Mouse (Mus musculus) brown adipose tissue, adult 24 weeks (tissue): ENCODE results near the gene Rab5c. TPM values are rescaled to one million over a fixed set of nuclear protein-coding genes. Genes with fewer than 3 reads are reported as not detected.
A peak's percentile ranks its signal among the peaks of the same experiment; 100 is the strongest.

Experiments used
- H3K27ac ChIP-seq: fragments of 200-500 bp; replicated peaks from 2 replicates; pipeline ENCODE4 v1.5.1; 2012; ENCODE audit warnings: low read depth, mild to moderate bottlenecking, low read length
- H3K4me1 ChIP-seq: fragments of 200-500 bp; 2 replicates; pipeline ENCODE4 v1.6.1; 2012; ENCODE audit warnings: low read length, mixed read lengths; ENCODE audit not compliant: control insufficient read depth, insufficient read depth, insufficient read length
- H3K4me3 ChIP-seq: fragments of 200-500 bp; 2 replicates; pipeline ENCODE4 v1.5.1; 2012; ENCODE audit warnings: low read depth, mild to moderate bottlenecking, low read length, moderate library complexity; ENCODE audit not compliant: insufficient read depth
- polyA plus RNA-seq: library from polyadenylated mRNA; stranded (reverse); fragments of >200 nt; gene quantifications from 2 replicates; pipeline ENCODE4 v1.2.4, GENCODE M21; 2012; ENCODE audit not compliant: missing spikeins, insufficient read depth, insufficient read length

The Rab5c gene
- polyA plus RNA-seq, 1 experiment = 148 TPM

DNA sequence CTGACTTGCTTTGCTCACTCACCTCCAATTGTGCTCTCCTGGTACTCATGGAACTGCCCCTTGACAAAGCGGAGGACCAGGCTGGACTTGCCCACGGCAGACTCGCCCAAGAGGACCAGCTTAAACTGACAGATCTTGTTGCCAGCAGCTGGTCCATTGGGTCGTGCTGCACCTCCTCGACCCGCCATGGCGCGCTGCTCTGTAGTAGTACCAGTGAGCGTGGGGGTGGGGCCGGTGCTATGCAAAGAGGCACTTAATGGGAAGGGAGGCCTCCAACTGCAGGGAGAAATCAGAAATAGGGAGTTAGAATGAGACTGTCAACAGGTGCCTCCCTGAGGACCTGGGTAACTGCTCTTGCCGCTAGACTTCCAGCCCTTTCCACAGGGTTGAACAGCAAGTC, 18.1 kb downstream of the Rab5c start:
- peak overlapping the region; percentile 79 for H3K27ac ChIP-seq
- H3K4me3 ChIP-seq = no peak overlapping the region
- H3K4me1 ChIP-seq = peaks cover 47% of the 10 kb centered on the region

DNA sequence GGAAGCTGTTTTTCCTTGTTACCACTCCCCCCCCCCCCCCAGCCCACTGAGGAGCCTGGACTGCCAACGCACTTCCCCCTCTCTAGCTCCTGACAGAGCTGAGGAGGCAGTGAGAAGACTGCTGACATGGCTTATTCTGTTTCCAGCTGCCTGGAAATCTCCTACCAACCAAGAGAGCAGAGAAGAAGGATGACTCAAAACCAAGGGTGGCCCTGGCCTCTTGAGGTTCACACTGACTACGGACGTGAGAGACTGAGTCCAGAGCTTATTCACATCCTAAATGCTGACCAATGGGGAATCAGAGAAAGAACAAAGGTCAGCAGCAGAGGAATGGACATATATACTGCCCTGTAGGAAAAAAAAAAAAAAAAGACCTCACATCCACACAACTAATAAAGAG, 18.7 kb downstream of the Rab5c start:
- Histone ChIP-seq H3K4me3 (no peak overlapping the region), H3K27ac (peak overlapping the region; percentile 79; the same call in 1 of the 2 replicates), H3K4me1 (peaks cover 41% of the 10 kb centered on the region)

DNA sequence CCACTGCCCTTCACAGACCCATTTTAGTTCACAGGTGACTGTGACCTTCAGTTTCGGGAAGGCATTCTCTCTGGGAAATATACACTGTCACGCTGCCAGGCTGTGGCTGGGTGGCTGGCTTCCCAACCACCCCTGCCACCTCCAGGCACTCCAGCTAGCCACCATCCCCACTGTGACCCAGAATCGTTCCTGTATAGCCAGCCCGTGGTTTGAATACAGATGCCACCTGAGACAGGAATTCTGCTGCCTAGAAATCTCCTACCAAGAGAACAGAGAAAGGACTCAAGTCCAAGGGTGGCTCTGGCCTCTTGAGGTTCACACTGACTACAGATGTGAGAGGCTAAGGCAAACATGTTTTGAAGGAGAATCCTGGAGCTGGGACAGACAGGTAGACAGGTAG, 19.1 kb downstream of the Rab5c start:
- Histone ChIP-seq H3K4me3 (no peak overlapping the region), H3K27ac (peak overlapping the region; percentile 50; the same call in 1 of the 2 replicates), H3K4me1 (peaks cover 38% of the 10 kb centered on the region)

DNA sequence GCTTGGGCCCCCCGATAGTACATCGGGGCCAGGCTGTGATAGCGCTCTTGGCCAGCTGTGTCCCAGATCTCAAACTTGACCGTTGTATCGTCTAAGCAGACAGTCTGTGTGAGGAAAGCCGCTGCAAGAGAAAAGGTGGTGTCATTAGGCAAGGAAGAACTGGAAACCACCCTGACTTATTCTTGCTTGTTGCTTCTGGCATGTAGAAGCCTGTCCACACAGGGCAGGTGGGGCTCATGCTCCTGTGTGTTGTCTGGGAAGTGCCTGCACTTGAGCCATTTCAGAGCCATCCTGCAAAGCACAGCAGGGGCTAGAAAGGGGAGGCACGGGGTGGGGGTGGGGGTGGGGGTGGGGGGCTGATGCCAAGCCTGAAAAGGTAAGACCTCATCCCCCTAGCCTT, 19.6 kb downstream of the Rab5c start:
- H3K4me3 ChIP-seq = no peak overlapping the region
- no peak overlapping the region for H3K27ac ChIP-seq
- H3K4me1 ChIP-seq = peaks cover 38% of the 10 kb centered on the region

DNA sequence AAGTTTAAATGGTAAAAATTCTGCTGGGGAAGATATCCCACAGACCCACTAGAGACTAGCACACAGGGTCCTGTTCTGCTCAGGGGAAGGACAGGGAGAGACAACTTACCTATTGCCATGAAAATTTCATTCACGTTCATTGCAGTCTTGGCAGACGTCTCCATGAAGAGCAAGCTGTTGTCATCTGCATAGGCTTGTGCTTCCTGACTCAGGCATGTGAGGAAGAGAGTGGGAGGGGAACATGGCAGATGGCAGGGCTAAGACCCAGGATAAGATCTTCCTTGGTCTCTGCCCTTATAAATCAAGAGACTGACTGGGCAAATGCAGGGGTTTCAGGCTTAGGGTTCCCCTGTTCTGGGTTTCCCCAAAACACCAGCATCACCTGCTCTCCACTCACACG, 21.4 kb downstream of the Rab5c start:
- H3K27ac ChIP-seq = no peak overlapping the region
- H3K4me3 ChIP-seq = no peak overlapping the region
- H3K4me1 ChIP-seq = peaks cover 32% of the 10 kb centered on the region

DNA sequence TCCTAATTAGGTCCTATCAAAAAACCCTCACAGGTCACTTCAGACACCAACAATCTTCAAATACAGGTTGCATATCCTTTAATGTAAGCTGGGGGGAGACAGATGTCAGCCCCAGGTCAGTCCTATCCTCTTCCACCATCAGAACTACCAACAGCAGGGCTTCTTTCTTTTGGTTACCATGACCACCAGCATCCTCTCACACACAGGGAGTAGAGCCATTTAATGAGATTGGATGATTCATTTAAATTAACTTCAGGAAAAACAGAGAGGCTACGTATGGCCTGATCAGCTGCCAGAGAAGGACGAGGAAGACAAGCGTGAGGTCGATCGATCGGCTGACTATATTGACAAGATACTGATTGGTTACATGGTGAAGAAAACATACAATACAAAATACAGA, 23.1 kb downstream of the Rab5c start:
- no peak overlapping the region for H3K27ac ChIP-seq
- no peak overlapping the region for H3K4me3 ChIP-seq
- H3K4me1 ChIP-seq = peaks cover 22% of the 10 kb centered on the region

DNA sequence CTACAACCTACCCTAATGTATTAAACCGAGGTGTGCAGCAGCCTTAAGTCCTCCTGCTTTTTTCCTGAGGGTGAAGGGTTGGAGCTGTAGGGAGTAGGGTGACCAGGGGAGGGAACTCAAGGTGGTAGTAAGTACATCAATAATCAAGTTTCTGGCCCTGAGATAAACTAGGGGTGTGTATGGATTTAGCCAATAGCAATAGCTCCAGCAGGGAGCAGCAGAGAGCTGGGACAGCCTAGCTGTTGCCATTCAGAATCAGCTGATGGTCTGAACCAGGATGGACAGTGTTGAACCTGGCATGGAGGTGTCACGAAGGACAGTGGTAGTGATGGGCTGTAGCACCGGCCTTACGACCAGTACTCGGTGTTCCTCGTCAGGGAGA, 23.5 kb downstream of the Rab5c start:
- Histone ChIP-seq H3K4me3 (peak overlapping the region; percentile 54; the same call in 1 of the 2 replicates), H3K27ac (peak overlapping the region; percentile 59), H3K4me1 (peaks cover 18% of the 10 kb centered on the region)

DNA sequence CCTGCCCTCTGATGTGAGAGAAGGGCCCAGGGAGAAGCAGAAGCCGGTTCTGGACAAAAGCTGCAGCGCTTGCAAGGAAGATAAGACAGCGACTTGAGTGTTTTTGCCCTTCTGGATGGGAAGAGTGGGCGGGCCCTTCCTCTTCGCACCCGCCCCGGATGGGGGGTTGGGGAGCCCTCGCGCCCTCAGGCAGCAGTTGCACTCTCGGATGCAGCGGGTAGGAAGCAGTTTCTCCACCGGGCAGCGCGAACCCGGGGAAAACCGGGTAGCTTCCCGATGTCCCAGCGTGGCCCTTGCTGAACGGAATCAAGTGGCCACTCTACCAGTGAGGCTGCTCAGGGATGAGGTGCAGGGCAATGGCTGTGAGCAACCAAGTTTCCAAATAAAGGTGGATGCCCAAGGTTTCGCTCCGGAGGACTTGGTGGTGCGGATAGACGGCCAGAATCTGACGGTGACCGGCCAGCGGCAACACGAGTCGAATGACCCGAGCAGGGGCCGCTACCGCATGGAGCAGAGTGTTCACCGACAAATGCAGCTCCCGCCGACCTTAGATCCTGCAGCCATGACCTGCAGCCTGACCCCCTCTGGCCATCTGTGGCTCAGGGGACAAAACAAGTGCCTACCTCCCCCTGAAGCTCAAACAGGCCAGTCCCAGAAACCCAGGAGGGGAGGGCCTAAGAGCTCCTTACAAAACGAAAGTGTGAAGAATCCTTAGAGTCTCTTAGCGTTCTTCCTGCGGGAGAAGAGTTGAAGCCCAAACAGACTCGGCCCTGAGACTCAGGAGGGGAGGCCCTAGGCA, 24.1 kb downstream of the Rab5c start, which contains the start of gene Hspb9:
Hspb9 (plus strand) TSS at position 116 of the 799 bp plus-strand sequence.
- Histone ChIP-seq H3K27ac (peak within 1 kb of the TSS; percentile 59), H3K4me1 (peaks cover 12% of the 10 kb centered on the region), H3K4me3 (peak within 1 kb of the TSS; percentile 54)

DNA sequence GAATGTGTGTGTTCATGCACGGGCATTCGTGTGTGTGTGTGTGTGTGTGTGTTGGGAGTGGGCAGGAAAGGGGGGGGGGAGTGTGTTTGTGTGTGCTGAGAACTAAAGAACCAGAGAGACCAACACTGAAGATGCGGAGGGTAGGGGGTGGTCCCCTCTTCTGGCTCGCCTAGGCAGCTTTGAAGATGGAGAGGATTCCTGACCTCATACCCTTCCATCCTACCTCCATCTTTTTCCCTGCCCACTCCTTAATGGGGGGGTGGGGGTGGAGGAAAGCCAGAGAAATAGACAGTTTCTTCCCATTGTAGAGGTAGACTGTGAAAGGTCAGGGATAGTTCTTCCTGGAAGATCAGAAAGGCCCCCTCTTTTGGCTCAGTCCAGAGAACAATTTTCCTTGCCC, 24.8 kb downstream of the Rab5c start:
- Histone ChIP-seq H3K4me3 (peak overlapping the region; percentile 54), H3K27ac (peak overlapping the region; percentile 41), H3K4me1 (peaks cover 7% of the 10 kb centered on the region)

DNA sequence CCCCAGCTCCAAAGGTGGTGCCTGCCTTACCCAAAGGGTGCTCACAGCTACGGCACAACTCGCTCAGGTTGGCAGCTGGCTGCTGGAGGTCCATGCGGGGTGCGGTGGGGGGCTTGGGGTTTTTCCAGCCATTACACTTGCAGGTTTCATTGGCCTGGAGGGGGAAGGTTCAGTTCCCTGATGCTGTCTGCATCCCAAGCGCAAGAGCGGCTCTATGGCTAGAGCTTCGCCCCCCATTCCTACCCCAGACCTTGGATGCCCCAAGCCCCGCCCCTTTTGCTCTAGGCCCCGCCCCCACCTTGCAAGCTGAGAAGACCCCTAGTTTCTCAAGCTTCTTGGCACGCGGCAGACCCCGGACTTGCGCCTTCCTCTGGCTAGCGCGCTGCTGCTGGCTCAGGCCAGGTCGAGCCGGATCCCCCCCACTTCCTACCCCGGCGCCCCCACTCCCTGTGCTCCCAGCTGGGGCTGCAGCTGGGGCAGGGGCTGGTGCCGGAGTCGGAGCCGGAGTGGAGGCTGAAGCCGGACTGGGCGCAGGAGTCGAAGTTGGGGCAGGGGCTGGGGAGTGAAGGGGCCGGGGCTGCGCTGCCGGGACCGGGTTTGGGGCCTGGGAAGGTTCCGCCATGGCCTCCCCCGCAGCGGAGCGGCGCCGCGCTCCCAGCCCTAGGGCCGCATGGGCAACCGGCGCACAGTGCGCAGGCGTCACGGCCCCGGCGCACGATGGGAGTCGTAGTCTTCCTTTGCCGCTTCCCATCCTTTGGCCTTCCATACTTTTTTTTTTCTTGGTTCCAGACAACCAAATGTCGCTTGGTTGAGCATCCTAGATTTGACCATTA, 26.0 kb downstream of the Rab5c start, which contains the start of gene Kat2a:
Kat2a (minus strand) TSS at position 683 of the 833 bp plus-strand sequence.
- H3K27ac ChIP-seq = peak within 1 kb of the TSS; percentile 41
- H3K4me1 ChIP-seq = peaks cover 7% of the 10 kb centered on the region
- H3K4me3 ChIP-seq = peak within 1 kb of the TSS; percentile 62

DNA sequence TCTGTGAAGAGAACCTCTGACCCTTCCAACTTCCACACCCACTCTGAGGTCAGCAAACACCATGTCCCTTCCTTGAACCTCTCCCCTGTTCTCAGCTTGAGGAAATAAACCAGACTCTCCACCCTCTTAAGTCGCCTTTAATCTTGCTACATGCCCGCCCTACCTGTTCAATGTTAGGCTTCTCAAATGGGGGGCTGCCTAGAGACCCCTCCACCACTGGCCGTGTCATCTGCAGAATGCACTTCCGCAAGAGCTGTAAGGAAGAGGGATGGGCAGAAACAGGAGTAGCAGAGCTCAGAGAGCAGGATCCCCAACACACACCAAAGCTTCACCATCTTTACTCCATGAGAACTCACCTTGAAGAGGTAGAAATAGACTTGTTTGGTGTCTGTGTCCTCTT, 27.0 kb downstream of the Rab5c start:
- H3K4me1 ChIP-seq = peaks cover 7% of the 10 kb centered on the region
- H3K27ac ChIP-seq = no peak overlapping the region
- no peak overlapping the region for H3K4me3 ChIP-seq

DNA sequence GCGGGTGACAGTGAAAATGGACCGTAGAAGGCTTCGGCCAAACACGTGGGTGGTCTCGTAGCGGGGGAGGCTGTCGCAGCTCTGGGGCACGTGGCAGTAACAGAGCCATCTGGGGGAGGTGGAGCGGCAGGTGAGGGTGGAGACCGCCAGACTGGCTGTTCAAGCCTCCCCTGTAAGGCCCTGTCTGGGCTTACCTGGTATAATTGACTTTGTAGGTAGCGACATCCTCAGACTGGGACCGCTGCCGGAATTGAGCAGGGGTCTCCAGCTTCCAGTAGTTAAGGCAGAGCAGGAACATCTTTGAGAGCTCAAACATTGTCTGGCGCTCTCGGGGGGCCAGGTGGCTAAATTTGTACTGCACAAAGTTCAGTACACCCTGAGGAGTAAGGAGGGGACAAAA, 27.5 kb downstream of the Rab5c start:
- H3K27ac ChIP-seq = no peak overlapping the region
- H3K4me1 ChIP-seq = peaks cover 7% of the 10 kb centered on the region
- no peak overlapping the region for H3K4me3 ChIP-seq

DNA sequence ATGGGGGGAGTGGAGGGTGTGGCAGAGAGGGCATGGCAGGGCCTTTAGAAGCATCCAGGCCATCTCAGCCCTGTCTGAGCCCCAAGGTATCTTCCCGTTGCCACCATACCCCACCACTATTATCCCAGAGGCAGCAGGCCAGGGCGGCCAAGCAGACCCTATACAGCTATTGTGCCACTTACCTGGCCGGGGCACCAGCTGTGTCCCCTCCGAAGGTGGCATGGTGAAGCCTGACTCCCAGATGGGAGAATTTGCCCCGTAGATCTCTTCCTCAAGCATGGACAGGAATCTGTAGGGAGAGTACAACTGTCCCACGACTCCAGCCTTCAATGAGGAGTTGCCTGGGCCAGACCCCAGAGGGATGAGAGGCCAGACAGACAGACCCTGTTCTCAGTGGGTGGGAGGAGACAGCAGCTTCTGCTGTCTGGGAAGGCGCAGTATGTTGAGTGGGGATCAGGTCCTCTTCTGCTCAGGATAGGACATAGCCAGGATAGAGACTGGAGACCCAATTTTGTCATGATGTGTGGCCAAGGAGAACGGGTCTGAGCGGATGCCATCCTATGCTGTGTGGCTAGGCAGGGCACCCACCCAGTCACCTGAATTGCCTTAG, 28.7 kb downstream of the Rab5c start:
- Histone ChIP-seq H3K4me3 (no peak overlapping the region), H3K27ac (no peak overlapping the region), H3K4me1 (peaks cover 9% of the 10 kb centered on the region)

DNA sequence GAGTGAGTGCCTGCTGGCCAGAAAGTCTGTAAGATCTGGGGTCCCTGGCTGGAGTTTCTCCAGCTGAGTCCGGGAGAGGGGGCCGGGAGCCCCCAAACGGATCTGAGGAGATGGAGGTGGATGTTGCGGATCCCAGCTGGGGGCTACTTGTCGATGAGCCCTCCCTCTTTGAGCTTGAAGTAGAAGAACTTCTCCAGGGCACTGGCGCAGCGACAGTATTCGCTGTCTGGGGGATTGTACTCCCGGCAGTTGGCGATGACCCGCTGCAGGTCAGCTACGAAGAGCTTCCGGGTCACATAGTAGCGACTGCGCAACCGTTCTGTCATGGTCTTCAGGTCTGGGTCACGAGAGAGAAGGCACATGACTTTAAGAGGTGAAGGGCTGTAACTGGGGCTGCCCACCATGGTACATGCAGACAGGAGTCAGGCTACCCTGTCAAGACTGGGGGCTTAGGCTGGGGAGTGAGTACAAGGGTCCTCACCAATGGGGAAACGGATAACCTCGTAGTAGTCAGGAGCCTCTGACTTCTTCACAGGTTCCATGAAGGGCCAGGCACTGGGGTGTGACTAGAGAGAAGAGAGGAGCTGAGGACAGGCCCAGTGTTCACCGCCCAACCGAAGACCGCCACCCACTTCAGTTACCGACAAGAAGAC, 32.8 kb downstream of the Rab5c start:
- H3K4me1 ChIP-seq = peaks cover 5% of the 10 kb centered on the region
- no peak overlapping the region for H3K4me3 ChIP-seq
- no peak overlapping the region for H3K27ac ChIP-seq
